Mouse (Mus musculus): ENCODE measurements around the gene Gm11011.
"Not testable (repeated sequence)": the region's sequence is repeated elsewhere in the genome, so short reads cannot be mapped to it uniquely, and the experiment has no call there.

The Gm11011 gene

GRCm38 (mm10) chr2:169587645-169588044 is at the start of gene Gm11011:
TSS of gene Gm11011 (minus strand) at chr2:169587745.
- not testable (repeated sequence) for DNase-seq

DNA sequence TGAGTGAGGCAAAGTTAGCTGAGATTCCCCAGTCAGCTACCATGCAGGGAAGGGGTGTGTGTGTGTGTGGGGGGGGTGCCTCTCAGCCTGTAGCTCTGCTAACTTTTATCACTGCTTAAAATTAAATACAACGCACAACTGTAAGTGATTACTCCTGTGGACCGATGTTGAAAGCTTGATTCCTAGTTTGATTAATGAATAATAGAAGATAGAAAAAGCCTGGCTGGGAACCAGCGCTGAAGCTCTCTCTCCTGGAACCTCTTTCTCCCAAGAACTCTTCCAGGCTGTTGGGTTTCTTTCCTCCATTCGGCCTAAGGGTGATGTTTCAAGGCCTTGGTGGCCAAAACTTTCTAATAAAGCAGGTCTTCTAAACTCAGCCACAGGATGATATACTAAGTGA is 48.9 kb upstream of the Gm11011 start:
- DNase-seq = peak in 1 of 2 experiments; percentile 20

DNA sequence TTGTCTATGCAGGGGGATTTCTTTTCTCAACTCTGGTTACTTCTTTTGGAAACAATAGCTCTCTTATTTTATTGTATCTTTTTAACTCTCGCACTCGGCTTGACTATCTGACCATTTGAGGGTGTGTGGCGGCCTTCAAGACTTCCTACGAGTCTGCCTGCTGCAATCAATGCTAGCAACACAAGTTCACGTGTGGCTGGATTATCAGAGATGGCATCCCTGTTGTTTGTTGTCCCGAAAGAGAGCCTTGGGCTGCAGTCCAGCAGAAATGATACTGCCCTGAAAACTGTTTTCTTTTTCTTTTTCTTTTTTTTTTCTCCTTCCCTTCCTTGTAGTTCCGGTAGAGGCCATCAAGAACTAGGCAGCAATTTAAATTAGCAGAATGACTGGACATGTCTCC is 47.9 kb upstream of the Gm11011 start:
- peak in 1 of 2 experiments; percentile 20 for DNase-seq

DNA sequence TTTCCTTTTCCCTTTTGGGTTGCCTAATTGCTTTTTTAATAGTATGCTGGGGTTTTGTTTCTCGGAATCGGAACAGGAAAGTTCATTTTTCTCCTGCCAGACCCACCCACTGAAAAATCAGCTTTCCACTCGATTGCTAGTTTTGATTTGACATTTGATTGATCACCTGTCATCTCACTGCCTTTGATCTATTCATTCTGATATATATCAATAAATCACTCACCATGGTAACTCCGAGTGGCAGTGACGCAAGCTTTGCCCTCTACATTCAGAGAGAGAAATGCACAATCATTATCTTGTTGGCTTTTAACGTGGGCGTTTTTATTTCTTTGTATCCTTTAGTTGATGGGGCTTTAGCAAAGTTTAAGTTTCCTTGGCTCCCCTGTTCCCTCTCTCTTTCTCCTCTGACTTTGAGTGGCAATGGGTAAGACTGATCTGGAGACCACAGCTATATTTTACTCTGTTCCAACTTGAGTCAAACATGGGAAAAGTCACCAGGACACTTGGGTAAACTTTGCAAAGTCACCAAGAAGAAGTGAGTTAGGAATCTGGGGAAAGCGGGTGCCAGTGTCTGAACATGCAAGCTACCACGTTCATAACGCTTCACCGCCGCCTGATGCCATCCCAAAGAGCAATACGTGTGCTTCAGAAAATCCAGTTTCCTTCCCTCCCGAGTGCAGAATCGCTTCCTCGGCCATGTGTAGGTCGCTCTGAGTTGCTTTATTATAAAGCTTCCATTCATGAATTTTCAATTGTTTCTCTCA is 47.3 kb upstream of the Gm11011 start:
- no peak for DNase-seq

DNA sequence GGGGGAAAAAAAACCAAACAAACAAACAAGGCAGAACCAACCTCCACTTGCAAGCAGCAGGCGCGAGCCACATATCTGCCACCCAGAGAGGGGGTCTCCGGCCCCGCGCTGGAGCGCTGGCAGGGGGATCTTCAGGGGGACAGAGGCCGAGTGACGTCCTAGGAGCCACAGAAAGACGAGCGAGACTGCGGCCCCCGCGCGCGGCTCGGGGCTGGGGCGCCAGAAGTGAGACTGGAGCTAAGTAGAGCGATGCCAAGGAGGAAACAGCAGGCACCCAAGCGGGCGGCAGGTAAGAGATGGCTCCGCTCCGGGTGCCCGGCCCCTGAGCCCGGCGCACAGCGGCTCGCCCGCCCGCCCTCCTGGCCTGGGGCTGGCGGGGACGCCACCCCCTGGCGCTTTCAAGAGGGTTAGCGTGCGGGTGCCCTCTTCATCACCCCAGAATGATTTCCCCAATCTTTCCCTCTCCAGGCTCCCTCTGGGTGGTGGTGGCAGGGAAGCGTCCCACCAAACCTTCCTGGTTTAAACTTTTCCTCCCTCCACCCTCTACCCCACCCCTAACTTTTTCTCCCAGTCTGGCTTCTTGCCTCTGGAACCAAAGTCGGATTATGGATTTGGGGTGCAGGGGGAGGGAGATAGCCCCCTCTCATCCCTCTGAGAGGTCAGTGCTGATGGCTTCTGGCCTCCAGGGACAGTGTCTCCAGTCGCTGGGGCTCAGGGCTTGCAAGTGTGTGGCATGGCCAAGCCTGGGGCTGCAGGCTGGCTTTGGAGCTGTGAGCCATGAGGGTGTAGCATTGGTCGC is 46.1 kb upstream of the Gm11011 start:
- DNase-seq = peak; percentile 35 to 48

DNA sequence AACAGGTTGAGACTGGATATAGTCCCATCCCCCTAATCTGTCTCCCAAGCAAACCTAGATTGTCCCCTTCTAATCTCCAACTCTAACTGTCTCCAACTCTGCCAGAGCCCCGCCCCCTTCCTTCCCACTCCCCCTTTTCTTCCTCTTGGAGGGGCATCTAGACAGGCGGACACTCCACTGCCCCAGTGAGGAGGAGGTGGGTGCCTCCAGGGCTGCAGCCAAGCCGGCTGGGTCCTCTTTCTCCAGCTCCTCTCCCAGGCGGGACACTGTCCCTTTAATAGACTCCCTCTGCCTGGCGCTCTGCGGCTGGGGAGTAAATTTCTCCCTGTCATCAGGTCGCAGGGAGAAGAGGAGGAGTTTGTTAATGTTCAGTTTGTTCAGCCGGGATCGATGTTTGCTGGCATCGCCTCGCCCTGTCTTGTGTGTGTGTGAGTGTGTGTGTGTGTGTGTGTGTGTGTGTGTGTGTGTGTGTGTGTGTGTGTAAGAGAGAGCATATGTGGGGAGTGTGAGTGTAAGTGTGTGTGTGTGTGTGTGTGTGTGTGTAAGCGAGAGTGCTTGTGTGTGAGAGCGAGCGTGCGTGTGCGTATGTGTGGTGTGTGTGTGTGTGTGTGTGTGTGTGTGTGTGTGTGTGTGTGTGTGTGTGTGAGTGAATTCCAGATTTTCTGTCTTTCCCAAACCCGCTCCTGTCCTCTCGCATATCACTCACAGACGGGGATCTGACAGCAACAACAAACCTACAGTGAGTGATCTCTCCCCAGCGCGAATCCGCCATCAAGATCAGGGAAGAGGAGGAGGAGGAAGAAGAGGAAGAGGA is 45.0 kb upstream of the Gm11011 start, which contains the start of gene Tshz2:
Gene Tshz2 (plus strand): TSS at position 676 of the 814 bp plus-strand sequence.
- peak; percentile 63 to 77 for DNase-seq

- DNase-seq = no peak
These were observed 42.5 kb upstream of the Gm11011 start for GRCm38 (mm10) chr2:169630070-169630469.

- DNase-seq = peak; percentile 57 to 65
These were observed 33.7 kb upstream of the Gm11011 start for GRCm38 (mm10) chr2:169621201-169621710.

- no peak for DNase-seq
These were observed 28.5 kb upstream of the Gm11011 start for GRCm38 (mm10) chr2:169615998-169616397.

GRCm38 (mm10) chr2:169614683-169615082 is 27.1 kb upstream of the Gm11011 start:
- DNase-seq = no peak

DNA sequence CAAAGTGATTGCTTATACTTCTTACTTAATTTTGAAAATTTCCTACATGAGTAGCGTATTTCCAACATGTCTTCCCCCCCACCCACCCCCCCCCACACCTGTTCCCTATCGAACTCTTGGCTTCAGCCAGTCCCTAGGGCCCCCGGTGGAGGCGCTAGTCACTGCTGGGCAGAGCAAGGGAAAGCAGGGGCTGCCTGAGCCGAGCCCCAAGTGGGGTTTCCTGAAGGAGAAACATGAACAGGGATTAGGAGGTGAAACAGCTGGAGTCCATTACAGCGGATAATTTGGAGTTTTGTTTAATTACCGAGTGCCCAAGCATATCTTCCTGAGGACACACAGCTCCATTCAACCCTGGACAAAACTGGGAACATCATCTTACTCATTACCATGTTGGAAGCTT is 24.0 kb upstream of the Gm11011 start:
- DNase-seq = no peak

DNA sequence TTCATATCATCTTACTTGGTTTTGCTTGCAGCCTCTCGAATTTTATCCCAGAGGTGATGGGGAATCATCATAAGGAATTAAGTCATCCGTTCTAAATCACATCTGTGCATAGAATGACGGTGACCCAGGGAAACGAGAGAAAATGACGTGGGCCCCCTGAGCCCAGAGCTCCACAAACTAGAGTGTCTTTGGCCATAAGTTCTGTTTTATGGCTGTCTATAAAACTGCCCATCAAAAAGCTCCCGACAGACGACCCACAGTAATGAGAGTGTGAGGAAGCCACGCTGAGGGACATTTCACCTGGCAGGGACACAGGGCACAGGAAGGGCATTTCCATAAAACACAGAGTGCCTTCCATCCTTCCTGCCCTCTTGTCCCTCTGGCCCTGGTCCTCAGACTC is 23.3 kb upstream of the Gm11011 start:
- no peak for DNase-seq

DNA sequence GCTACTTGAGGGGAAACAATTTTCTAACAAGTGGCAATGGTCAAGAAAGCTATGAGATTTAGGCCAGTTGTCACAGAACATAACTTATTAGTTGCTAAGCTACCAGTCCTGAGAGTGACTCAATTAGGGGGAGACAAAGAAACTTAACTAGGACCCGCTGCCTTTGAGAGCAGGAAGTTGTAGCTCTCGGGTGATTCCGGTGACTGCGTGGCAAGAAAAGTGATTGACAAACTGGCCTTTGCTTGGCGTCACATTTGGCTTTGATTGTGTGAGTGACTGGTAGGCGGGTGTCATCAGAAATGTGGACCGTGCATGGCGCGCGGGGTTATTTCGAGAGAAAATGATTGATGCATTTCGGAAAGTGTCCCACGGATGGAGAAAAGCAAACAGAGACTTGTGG is 22.4 kb upstream of the Gm11011 start:
- DNase-seq = no peak

- no peak for DNase-seq
These were observed 20.2 kb upstream of the Gm11011 start for GRCm38 (mm10) chr2:169607787-169608186.

GRCm38 (mm10) chr2:169606901-169607678 is 19.5 kb upstream of the Gm11011 start:
- no peak for DNase-seq

DNA sequence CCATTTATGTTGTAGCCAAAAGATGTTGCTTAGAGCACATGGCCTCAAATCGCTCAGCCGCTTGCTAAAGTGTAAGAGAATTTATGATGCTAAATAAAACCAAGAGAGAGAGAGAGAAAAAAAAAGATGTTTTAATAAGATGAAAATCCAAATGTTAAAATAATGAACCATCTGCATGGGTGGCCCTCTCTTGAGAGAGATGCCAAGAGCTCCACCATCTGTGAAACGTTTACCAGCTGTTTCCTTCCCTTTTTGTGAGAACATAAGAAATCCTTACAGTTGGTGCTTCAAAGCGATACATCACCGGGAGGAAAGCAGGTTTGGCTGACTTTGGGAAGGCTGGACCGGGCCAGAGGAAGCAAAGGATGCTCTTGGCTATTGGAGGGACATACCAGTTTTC is 12.6 kb upstream of the Gm11011 start:
- DNase-seq = no peak

- DNase-seq = no peak
These were observed 12.0 kb upstream of the Gm11011 start for GRCm38 (mm10) chr2:169599591-169599990.

DNA sequence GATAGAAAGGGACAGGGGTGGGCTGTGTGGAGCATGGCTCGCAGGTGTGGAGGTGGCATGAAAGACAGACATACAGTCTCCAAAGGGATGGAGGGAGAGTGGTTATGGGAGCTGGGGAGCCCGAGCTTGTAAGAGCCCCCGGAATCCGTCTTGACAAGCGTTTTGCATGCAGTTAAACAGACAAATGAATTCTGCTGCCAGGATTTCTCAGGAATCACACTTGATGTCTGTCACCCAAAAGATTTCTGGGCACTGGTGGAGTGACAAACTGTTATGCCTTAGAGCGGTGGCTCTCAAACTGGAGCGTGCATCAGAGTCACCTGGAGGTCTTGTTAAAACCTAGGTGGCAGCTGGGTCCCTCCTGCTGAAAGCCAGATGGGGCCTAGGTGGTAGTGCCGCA is 10.4 kb upstream of the Gm11011 start:
- DNase-seq = no peak

DNA sequence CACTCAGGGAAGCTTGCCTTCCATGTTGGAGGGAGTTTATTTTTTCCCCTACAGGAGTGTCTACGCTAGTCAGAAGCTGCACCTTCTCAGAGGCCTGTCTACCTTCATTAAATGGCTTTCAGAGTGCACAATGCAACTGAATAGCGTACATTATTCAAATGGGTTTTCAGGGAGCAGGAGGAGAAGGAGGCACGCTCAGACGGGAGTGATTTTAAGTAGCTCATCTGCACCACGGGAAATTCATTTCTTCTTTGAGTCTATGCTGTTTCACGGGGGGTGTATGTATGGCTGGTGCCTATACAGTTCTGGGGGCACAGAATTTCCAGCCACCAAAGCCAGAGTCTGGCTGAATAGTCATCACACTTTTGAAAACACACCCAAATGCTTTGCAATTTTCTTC is 9.8 kb upstream of the Gm11011 start:
- no peak for DNase-seq

DNA sequence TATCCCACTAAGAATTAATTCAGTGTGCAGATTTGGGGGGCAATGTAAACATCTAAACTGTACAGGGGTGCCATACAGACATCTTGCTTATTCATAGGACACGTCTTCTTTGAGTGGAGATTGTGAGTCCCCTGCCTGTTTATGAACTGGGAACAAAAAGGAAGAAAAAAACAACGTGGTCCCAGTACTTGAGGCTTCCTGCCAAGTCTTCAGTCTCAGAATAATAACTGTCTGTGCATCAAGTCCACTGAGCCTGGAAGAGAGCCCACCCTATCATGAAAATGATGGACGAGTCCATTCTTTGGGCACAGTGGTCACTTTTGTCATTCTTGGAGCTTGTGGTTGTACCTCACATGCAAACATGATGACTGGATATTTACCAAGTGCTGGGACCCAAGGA is 6.2 kb upstream of the Gm11011 start:
- no peak for DNase-seq

DNA sequence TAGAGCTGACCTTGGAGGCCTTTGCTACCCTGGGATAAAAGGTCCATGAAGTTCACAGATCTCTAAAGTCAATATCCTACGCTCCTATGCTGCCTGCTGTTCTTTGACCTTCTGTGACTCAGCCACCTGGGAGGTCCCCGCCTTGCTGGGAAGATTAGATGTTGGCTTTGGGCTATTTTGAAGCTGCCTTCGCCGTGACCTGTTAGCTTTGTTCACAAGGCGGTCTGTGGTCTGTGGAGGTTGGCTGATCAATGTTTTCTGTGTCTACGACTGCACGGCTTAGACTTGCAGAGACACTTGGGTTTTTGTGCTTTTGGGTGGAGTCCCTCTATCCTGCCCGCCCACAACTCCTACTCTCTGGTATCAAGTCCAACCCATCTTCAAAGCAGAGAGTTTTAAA is 2.9 kb upstream of the Gm11011 start:
- no peak for DNase-seq

DNA sequence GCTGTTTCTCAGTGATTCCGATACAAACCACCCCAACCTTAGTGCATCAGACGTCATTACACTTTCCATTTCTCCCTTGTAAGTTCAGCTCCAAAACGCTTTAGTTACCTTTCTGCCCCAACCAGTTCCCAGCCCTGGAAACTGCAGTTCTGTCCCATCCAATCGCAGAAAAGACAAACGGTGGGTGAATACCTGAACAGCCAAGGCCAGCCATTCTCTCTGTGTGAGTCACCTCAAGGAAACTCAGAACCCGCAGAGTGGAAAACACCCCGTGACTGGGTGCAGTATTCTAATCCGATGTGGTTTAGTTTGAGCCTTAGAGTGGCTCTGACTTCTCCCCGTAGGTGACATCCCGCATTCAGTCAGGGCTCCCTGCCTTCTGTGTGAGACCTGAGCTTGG is 2.2 kb upstream of the Gm11011 start:
- DNase-seq = no peak

Measured in kidney, postnatal 25 days (tissue).